ENCODE assay signal across 15 mouse cellular contexts in genomic region chr3:65588424-65588823, GRCm38 (mm10).
"Had no signal": no experiment of that assay in that cellular context is flagged by ENCODE, and none has a peak within 500 bp of the region (broad histone marks: within the 10 kb centered on the region; RNA-seq: fewer than 3 reads in every experiment).

No protein-coding gene starts in this region.

- H3K9me3 ChIP-seq: liver, embryonic 13.5 days; midbrain, embryonic 12.5 days; midbrain, embryonic 15.5 days; neural tube, embryonic 13.5 days had no signal

- H3K4me3 ChIP-seq: left cerebral cortex, adult 2 months; liver, embryonic 13.5 days; midbrain, embryonic 12.5 days; midbrain, embryonic 15.5 days; neural tube, embryonic 13.5 days had no signal

- H3K36me3 ChIP-seq: liver, embryonic 13.5 days; midbrain, embryonic 12.5 days; midbrain, embryonic 15.5 days; neural tube, embryonic 13.5 days had no signal

- H3K27ac ChIP-seq: kidney, postnatal 0 days; left cerebral cortex, adult 2 months; liver, embryonic 13.5 days; midbrain, embryonic 12.5 days; midbrain, embryonic 15.5 days; neural tube, embryonic 13.5 days had no signal

- H3K4me2 ChIP-seq: liver, embryonic 13.5 days; midbrain, embryonic 12.5 days; midbrain, embryonic 15.5 days; neural tube, embryonic 13.5 days had no signal

- ATAC-seq: midbrain, embryonic 15.5 days had no signal

- H3K9ac ChIP-seq: liver, embryonic 13.5 days; midbrain, embryonic 12.5 days; midbrain, embryonic 15.5 days; neural tube, embryonic 13.5 days had no signal

- DNase-seq: kidney, adult 11 months; kidney, postnatal 25 days; layer of hippocampus, postnatal 36 days; liver, embryonic 13.5 days; lung, adult 2 months; lung, postnatal 14 days; lung, postnatal 4 days; retina, postnatal 1 day; right cerebral cortex, postnatal 25 days; thymus, postnatal 25 days had no signal

- H3K27me3 ChIP-seq: liver, embryonic 13.5 days; neural tube, embryonic 13.5 days had no signal
